Mouse (Mus musculus) liver, adult 2 months (tissue): ENCODE measurements at regions not wholly inside any gene's neighbourhood (a gene's known extent, or its start where the extent isn't known, plus 50 kb on each side); places are given as distances from the start of the nearest gene placed in this dataset.

Experiments
- DNase-seq: peaks from one replicate; pipeline ENCODE4 v3.0.0-alpha.2; 2011; ENCODE audit warnings: low read depth, low spot score; ENCODE audit errors: extremely low read depth
- H3K27ac ChIP-seq: fragments of 200-500 bp; replicated peaks from 2 replicates; pipeline ENCODE4 v1.5.1; 2012; ENCODE audit warnings: low read depth, mild to moderate bottlenecking, control low read depth, inconsistent platforms, low read length; ENCODE audit not compliant: insufficient read depth
- H3K27me3 ChIP-seq: fragments of 200-500 bp; 2 replicates; pipeline ENCODE4 v1.6.1; 2012; ENCODE audit warnings: mild to moderate bottlenecking, moderate library complexity, low read length, inconsistent platforms; ENCODE audit not compliant: control insufficient read depth, insufficient read depth
- H3K36me3 ChIP-seq: fragments of 200-500 bp; 2 replicates; pipeline ENCODE4 v1.6.1; 2012; ENCODE audit warnings: low read length, inconsistent platforms; ENCODE audit not compliant: control insufficient read depth, insufficient read depth
- H3K4me1 ChIP-seq: fragments of 200-500 bp; 2 replicates; pipeline ENCODE4 v1.6.1; 2011; ENCODE audit warnings: low read length; ENCODE audit not compliant: control insufficient read depth, insufficient read depth
- H3K4me3 ChIP-seq: fragments of 200-500 bp; 2 replicates; pipeline ENCODE4 v1.5.1; 2011; ENCODE audit warnings: low read depth, mild to moderate bottlenecking, control low read depth, low read length, moderate library complexity; ENCODE audit not compliant: insufficient read depth
- H3K79me2 ChIP-seq: fragments of 200-500 bp; 2 replicates; pipeline ENCODE4 v1.6.1; 2012; ENCODE audit warnings: inconsistent platforms, mild to moderate bottlenecking, low read length, moderate library complexity; ENCODE audit not compliant: control insufficient read depth, insufficient read depth
- H3K9ac ChIP-seq: fragments of 200-500 bp; 2 replicates; pipeline ENCODE4 v1.6.1; 2012; ENCODE audit warnings: low read depth, mild to moderate bottlenecking, control low read depth, inconsistent platforms, low read length
- CTCF ChIP-seq: fragments of 200-500 bp; IDR thresholded peaks from 2 replicates; pipeline ENCODE4 v1.5.1; 2011; ENCODE audit warnings: low read depth, low read length, control low read depth
- POLR2A ChIP-seq: fragments of 200-500 bp; IDR thresholded peaks from 2 replicates; pipeline ENCODE4 v1.6.1; 2011; ENCODE audit warnings: low read length, control low read depth; ENCODE audit not compliant: insufficient read depth; ENCODE audit errors: extremely low read depth
- WGBS: fragments of 180-500 bp; shearing (Covaris S2); methylation state at CpG from one replicate; pipeline ENCODE4 v1.1.7; 2018; 5-methylcytosine and 5-hydroxymethylcytosine counted together

GRCm38 (mm10) chr1:163650577-163651180 is 74.4 kb downstream of the Mettl11b start:
- H3K27ac ChIP-seq: no peak overlapping the region
- no peak overlapping the region for H3K4me3 ChIP-seq
- H3K36me3 ChIP-seq: no peaks in the 10 kb centered on the region
- 77% methylated on average over 5 of the region's 5 CpGs for WGBS
- H3K27me3 ChIP-seq: no peaks in the 10 kb centered on the region
- no peaks in the 10 kb centered on the region for H3K79me2 ChIP-seq
- H3K9ac ChIP-seq: no peak overlapping the region
- no peak for DNase-seq
- no peaks in the 10 kb centered on the region for H3K4me1 ChIP-seq
- TF ChIP-seq POLR2A (no peak), CTCF (no peak)

DNA sequence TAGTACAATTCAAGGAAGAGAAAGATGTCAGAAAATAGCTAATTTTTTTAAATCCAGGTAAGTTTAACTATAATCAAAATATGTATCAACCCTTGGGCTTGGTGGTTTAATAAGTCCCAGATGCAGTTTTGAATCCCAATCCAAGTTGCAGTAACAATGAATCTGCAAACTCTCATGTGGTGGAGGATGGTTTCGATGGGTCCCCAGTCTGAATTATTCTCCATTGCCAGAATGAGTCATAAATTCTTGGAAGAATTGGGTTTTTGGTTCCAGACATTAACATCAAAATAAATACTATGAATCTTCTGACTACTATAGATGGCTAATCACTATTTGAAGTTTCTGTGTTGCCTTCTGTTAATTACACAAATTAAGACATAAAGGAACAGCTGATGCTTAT is 82.9 kb downstream of the Mettl11b start:
- Histone ChIP-seq H3K27ac (no peak overlapping the region), H3K9ac (no peak overlapping the region), H3K4me1 (no peaks in the 10 kb centered on the region), H3K27me3 (no peaks in the 10 kb centered on the region), H3K79me2 (no peaks in the 10 kb centered on the region), H3K4me3 (no peak overlapping the region), H3K36me3 (no peaks in the 10 kb centered on the region)
- no peak for DNase-seq
- no peak for TF ChIP-seq CTCF
- WGBS: 88% methylated on average over 1 of the region's 1 CpGs

- WGBS: 75% methylated on average over 9 of the region's 9 CpGs
- TF ChIP-seq POLR2A: no peak
- no peak for TF ChIP-seq CTCF
- Histone ChIP-seq H3K27ac (no peak overlapping the region), H3K79me2 (no peaks in the 10 kb centered on the region), H3K36me3 (no peaks in the 10 kb centered on the region), H3K27me3 (no peaks in the 10 kb centered on the region), H3K4me1 (no peaks in the 10 kb centered on the region), H3K9ac (no peak overlapping the region), H3K4me3 (no peak overlapping the region)
- DNase-seq: no peak
Observed at GRCm38 (mm10) chr1:163640527-163641228, 84.4 kb downstream of the Mettl11b start.

GRCm38 (mm10) chr1:163630291-163630812 is 94.7 kb downstream of the Mettl11b start:
- TF ChIP-seq CTCF (no peak), POLR2A (no peak)
- H3K79me2 ChIP-seq: no peaks in the 10 kb centered on the region
- no peak for DNase-seq
- no peak overlapping the region for H3K4me3 ChIP-seq
- H3K4me1 ChIP-seq: no peaks in the 10 kb centered on the region
- no peak overlapping the region for H3K27ac ChIP-seq
- no peaks in the 10 kb centered on the region for H3K36me3 ChIP-seq
- H3K9ac ChIP-seq: no peak overlapping the region
- no peaks in the 10 kb centered on the region for H3K27me3 ChIP-seq
- WGBS: 83% methylated on average over 5 of the region's 5 CpGs

DNA sequence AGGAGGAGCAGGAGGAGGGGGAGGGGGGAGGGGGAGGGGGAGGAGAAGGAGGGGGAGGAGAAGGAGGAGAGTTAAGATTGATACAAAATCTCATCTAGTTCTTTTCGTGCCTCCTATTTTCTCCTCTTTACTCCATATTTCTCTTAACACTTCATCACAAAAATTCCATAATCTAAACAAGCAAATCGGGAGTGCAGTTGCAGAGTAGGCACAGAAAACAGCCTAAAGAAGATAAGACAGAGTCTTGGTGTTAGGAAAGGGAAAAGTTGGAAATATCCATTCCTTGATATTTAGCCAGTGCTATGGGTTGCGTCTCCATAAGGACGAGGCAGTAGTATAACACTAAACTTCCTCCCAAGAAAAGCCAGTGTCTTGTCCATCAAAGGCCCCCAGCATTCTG is 100.1 kb downstream of the Mettl11b start:
- Histone ChIP-seq H3K9ac (no peak overlapping the region), H3K27me3 (no peaks in the 10 kb centered on the region), H3K36me3 (no peaks in the 10 kb centered on the region), H3K27ac (no peak overlapping the region), H3K79me2 (no peaks in the 10 kb centered on the region), H3K4me1 (no peaks in the 10 kb centered on the region), H3K4me3 (no peak overlapping the region)
- WGBS: 79% methylated on average over 4 of the region's 4 CpGs
- TF ChIP-seq POLR2A: no peak
- TF ChIP-seq CTCF: no peak
- no peak for DNase-seq

DNA sequence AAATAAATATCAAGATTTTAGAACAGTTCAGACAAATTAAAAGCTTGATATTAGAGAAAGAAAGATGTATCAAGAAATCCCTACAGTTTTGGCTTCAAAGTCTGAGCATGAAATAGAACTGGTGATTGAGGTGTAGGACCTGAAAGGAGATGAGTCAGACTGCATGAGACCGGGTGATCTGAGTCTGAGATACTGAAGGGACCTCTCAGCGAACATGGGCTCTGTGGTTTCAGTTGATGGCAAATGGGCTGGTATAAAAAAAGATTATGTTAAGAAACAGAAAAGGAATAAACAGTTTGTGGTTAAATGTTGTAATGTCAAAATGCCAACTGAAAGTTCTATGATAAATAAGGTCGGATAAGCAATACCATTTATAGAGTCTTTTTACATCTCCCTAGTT is 103.7 kb downstream of the Mettl11b start:
- no peaks in the 10 kb centered on the region for H3K36me3 ChIP-seq
- H3K27me3 ChIP-seq: no peaks in the 10 kb centered on the region
- TF ChIP-seq POLR2A: no peak
- TF ChIP-seq CTCF: no peak
- H3K27ac ChIP-seq: no peak overlapping the region
- 79% methylated on average over 3 of the region's 3 CpGs for WGBS
- no peak overlapping the region for H3K9ac ChIP-seq
- no peak overlapping the region for H3K4me3 ChIP-seq
- DNase-seq: no peak
- no peaks in the 10 kb centered on the region for H3K4me1 ChIP-seq
- H3K79me2 ChIP-seq: no peaks in the 10 kb centered on the region
